Mouse (Mus musculus): Measurements from ENCODE around the gene Lrba. TPM values are rescaled to one million over a fixed set of nuclear protein-coding genes. Genes with fewer than 3 reads are reported as not detected.

Lrba gene
- polyA plus RNA-seq, 1 experiment, result 5.6 TPM

GRCm38 (mm10) chr3:86809646-86810045, 585.2 kb downstream of the Lrba start:
- Histone ChIP-seq H3K27me3 (ENCODE audit: control insufficient read depth, insufficient read depth, insufficient read length) (no peaks in the 10 kb centered on the region), H3K4me2 (ENCODE audit: low read depth) (no peak overlapping the region), H3K36me3 (ENCODE audit: control insufficient read depth, insufficient read depth) (no peaks in the 10 kb centered on the region), H3ac (ENCODE audit: control insufficient read depth, insufficient read length) (no peak overlapping the region), H3K4me3 (no peak overlapping the region), H3K79me2 (ENCODE audit: control insufficient read depth, insufficient read depth) (no peaks in the 10 kb centered on the region)
- TF ChIP-seq TCF12 (IDR thresholded peaks at IDR 0.05; ENCODE audit: insufficient read depth, poor library complexity, severe bottlenecking) (no peak), MYOD1 (IDR thresholded peaks at IDR 0.05; ENCODE audit: control insufficient read depth in 1 of 3, insufficient read length in 2 of 3, low read depth in 2 of 3) (no peak), E2F4 (IDR thresholded peaks at IDR 0.05; ENCODE audit: insufficient read depth) (no peak), REST (IDR thresholded peaks at IDR 0.05; ENCODE audit: insufficient read depth, insufficient read length) (no peak), USF1 (IDR thresholded peaks at IDR 0.05; ENCODE audit: low read depth) (no peak), MYOG (IDR thresholded peaks at IDR 0.05; ENCODE audit: control insufficient read depth in 1 of 3, insufficient read depth in 1 of 3, insufficient read length in 2 of 3, low read depth in 2 of 3) (no peak), MAX (IDR thresholded peaks at IDR 0.05; ENCODE audit: low read depth) (no peak), POLR2A (IDR thresholded peaks at IDR 0.05; ENCODE audit: insufficient read length, low read depth) (no peak), CEBPB (IDR thresholded peaks at IDR 0.05; ENCODE audit: insufficient read depth, poor library complexity, severe bottlenecking) (no peak), POLR2AphosphoS2 (IDR thresholded peaks at IDR 0.05; ENCODE audit: insufficient read length, low read depth) (no peak), TCF3 (IDR thresholded peaks at IDR 0.05; ENCODE audit: insufficient read length, low read depth) (no peak), SRF (IDR thresholded peaks at IDR 0.05; ENCODE audit: control insufficient read depth, insufficient read length, low read depth) (no peak)

GRCm38 (mm10) chr3:86810908-86811307, 586.4 kb downstream of the Lrba start:
- no peak overlapping the region for H3ac ChIP-seq (ENCODE audit: control insufficient read depth, insufficient read length)
- TF ChIP-seq MYOG (IDR thresholded peaks at IDR 0.05; ENCODE audit: control insufficient read depth in 1 of 3, insufficient read depth in 1 of 3, insufficient read length in 2 of 3, low read depth in 2 of 3), result no peak
- no peak for TF ChIP-seq USF1 (IDR thresholded peaks at IDR 0.05; ENCODE audit: low read depth)
- no peak for TF ChIP-seq TCF3 (IDR thresholded peaks at IDR 0.05; ENCODE audit: insufficient read length, low read depth)
- no peak for TF ChIP-seq POLR2AphosphoS2 (IDR thresholded peaks at IDR 0.05; ENCODE audit: insufficient read length, low read depth)
- no peak for TF ChIP-seq MAX (IDR thresholded peaks at IDR 0.05; ENCODE audit: low read depth)
- TF ChIP-seq SRF (IDR thresholded peaks at IDR 0.05; ENCODE audit: control insufficient read depth, insufficient read length, low read depth), result no peak
- no peak for TF ChIP-seq TCF12 (IDR thresholded peaks at IDR 0.05; ENCODE audit: insufficient read depth, poor library complexity, severe bottlenecking)
- TF ChIP-seq POLR2A (IDR thresholded peaks at IDR 0.05; ENCODE audit: insufficient read length, low read depth), result no peak
- TF ChIP-seq MYOD1 (IDR thresholded peaks at IDR 0.05; ENCODE audit: control insufficient read depth in 1 of 3, insufficient read length in 2 of 3, low read depth in 2 of 3), result no peak
- TF ChIP-seq CEBPB (IDR thresholded peaks at IDR 0.05; ENCODE audit: insufficient read depth, poor library complexity, severe bottlenecking), result no peak
- TF ChIP-seq E2F4 (IDR thresholded peaks at IDR 0.05; ENCODE audit: insufficient read depth), result no peak
- no peak for TF ChIP-seq REST (IDR thresholded peaks at IDR 0.05; ENCODE audit: insufficient read depth, insufficient read length)
- no peak overlapping the region for H3K4me3 ChIP-seq
- H3K4me2 ChIP-seq (ENCODE audit: low read depth), result no peak overlapping the region
- no peaks in the 10 kb centered on the region for H3K79me2 ChIP-seq (ENCODE audit: control insufficient read depth, insufficient read depth)
- no peaks in the 10 kb centered on the region for H3K36me3 ChIP-seq (ENCODE audit: control insufficient read depth, insufficient read depth)
- no peaks in the 10 kb centered on the region for H3K27me3 ChIP-seq (ENCODE audit: control insufficient read depth, insufficient read depth, insufficient read length)

- H3K36me3 ChIP-seq (ENCODE audit: control insufficient read depth, insufficient read depth), result no peaks in the 10 kb centered on the region
- 0 out of 2 replicates have a peak, but pooled peaks have one; percentile 34 for TF ChIP-seq CEBPB (IDR thresholded peaks at IDR 0.05; ENCODE audit: insufficient read depth, poor library complexity, severe bottlenecking)
- no peak for TF ChIP-seq POLR2AphosphoS2 (IDR thresholded peaks at IDR 0.05; ENCODE audit: insufficient read length, low read depth)
- no peak for TF ChIP-seq TCF3 (IDR thresholded peaks at IDR 0.05; ENCODE audit: insufficient read length, low read depth)
- no peak overlapping the region for H3ac ChIP-seq (ENCODE audit: control insufficient read depth, insufficient read length)
- H3K27me3 ChIP-seq (ENCODE audit: control insufficient read depth, insufficient read depth, insufficient read length), result no peaks in the 10 kb centered on the region
- H3K4me3 ChIP-seq, result no peak overlapping the region
- H3K79me2 ChIP-seq (ENCODE audit: control insufficient read depth, insufficient read depth), result no peaks in the 10 kb centered on the region
- peak overlapping the region; percentile 48 for H3K4me2 ChIP-seq (ENCODE audit: low read depth)
Observed at GRCm38 (mm10) chr3:86812689-86813088, 588.2 kb downstream of the Lrba start.

- Histone ChIP-seq H3K27me3 (ENCODE audit: control insufficient read depth, insufficient read depth, insufficient read length) (no peaks in the 10 kb centered on the region), H3K79me2 (ENCODE audit: control insufficient read depth, insufficient read depth) (no peaks in the 10 kb centered on the region), H3K36me3 (ENCODE audit: control insufficient read depth, insufficient read depth) (no peaks in the 10 kb centered on the region), H3K4me2 (ENCODE audit: low read depth) (no peak overlapping the region), H3K4me3 (no peak overlapping the region), H3ac (ENCODE audit: control insufficient read depth, insufficient read length) (no peak overlapping the region)
- no peak for TF ChIP-seq MAX (IDR thresholded peaks at IDR 0.05; ENCODE audit: low read depth)
- no peak for TF ChIP-seq USF1 (IDR thresholded peaks at IDR 0.05; ENCODE audit: low read depth)
- no peak for TF ChIP-seq REST (IDR thresholded peaks at IDR 0.05; ENCODE audit: insufficient read depth, insufficient read length)
- TF ChIP-seq CEBPB (IDR thresholded peaks at IDR 0.05; ENCODE audit: insufficient read depth, poor library complexity, severe bottlenecking), result no peak
- no peak for TF ChIP-seq TCF3 (IDR thresholded peaks at IDR 0.05; ENCODE audit: insufficient read length, low read depth)
- no peak for TF ChIP-seq SRF (IDR thresholded peaks at IDR 0.05; ENCODE audit: control insufficient read depth, insufficient read length, low read depth)
- no peak for TF ChIP-seq MYOD1 (IDR thresholded peaks at IDR 0.05; ENCODE audit: control insufficient read depth in 1 of 3, insufficient read length in 2 of 3, low read depth in 2 of 3)
- TF ChIP-seq TCF12 (IDR thresholded peaks at IDR 0.05; ENCODE audit: insufficient read depth, poor library complexity, severe bottlenecking), result no peak
- TF ChIP-seq POLR2A (IDR thresholded peaks at IDR 0.05; ENCODE audit: insufficient read length, low read depth), result no peak
- TF ChIP-seq POLR2AphosphoS2 (IDR thresholded peaks at IDR 0.05; ENCODE audit: insufficient read length, low read depth), result no peak
Observed at GRCm38 (mm10) chr3:86818001-86818585, 593.6 kb downstream of the Lrba start.

GRCm38 (mm10) chr3:86819372-86819771, 594.9 kb downstream of the Lrba start:
- Histone ChIP-seq H3K36me3 (ENCODE audit: control insufficient read depth, insufficient read depth) (no peaks in the 10 kb centered on the region), H3ac (ENCODE audit: control insufficient read depth, insufficient read length) (no peak overlapping the region), H3K4me2 (ENCODE audit: low read depth) (no peak overlapping the region), H3K27me3 (ENCODE audit: control insufficient read depth, insufficient read depth, insufficient read length) (no peaks in the 10 kb centered on the region), H3K79me2 (ENCODE audit: control insufficient read depth, insufficient read depth) (no peaks in the 10 kb centered on the region), H3K4me3 (no peak overlapping the region)
- no peak for TF ChIP-seq CEBPB (IDR thresholded peaks at IDR 0.05; ENCODE audit: insufficient read depth, poor library complexity, severe bottlenecking)
- TF ChIP-seq MYOD1 (IDR thresholded peaks at IDR 0.05; ENCODE audit: control insufficient read depth in 1 of 3, insufficient read length in 2 of 3, low read depth in 2 of 3), result no peak
- no peak for TF ChIP-seq REST (IDR thresholded peaks at IDR 0.05; ENCODE audit: insufficient read depth, insufficient read length)
- TF ChIP-seq TCF12 (IDR thresholded peaks at IDR 0.05; ENCODE audit: insufficient read depth, poor library complexity, severe bottlenecking), result no peak
